Mouse (Mus musculus) bone marrow macrophage, adult 2 months (primary cell): ENCODE data around the gene Mccc2.

Experiments
- CTCF ChIP-seq: IDR thresholded peaks from 2 replicates; pipeline ENCODE4 v1.5.1; 2012; ENCODE audit warnings: low read depth, mild to moderate bottlenecking, low read length, moderate library complexity
- POLR2A ChIP-seq: IDR thresholded peaks from 2 replicates; pipeline ENCODE4 v1.6.1; 2012; ENCODE audit warnings: mild to moderate bottlenecking, low read depth, low read length, borderline replicate concordance

GRCm38 (mm10) chr13:99999078-99999477 lies 16.4 kb downstream of the Mccc2 start:
- no peak for TF ChIP-seq CTCF
- no peak for TF ChIP-seq POLR2A
